Mouse (Mus musculus) liver, embryonic 11.5 days (tissue): ENCODE measurements around the gene Pdk1. TPM values are rescaled to one million over a fixed set of nuclear protein-coding genes. Genes with fewer than 3 reads are reported as not detected.

Source experiments
- ATAC-seq: fragments of 200-750 bp; cut with Nextera tagmentation; replicated peaks from 2 replicates; pipeline ENCODE4 v1.8.0; 2017; ENCODE audit warnings: moderate number of reproducible peaks, mild to moderate bottlenecking, moderate TSS enrichment, moderate library complexity; ENCODE audit not compliant: low FRiP score
- DNase-seq: peaks from one replicate; pipeline ENCODE4 v3.0.0-alpha.2; 2017; ENCODE audit warnings: low spot score
- H3K27ac ChIP-seq: fragments of 300-500 bp; sonication (generic); 2 replicates; pipeline ENCODE4 v1.5.1; 2014; ENCODE audit warnings: mild to moderate bottlenecking, low read depth, low read length, control low read depth
- H3K27me3 ChIP-seq: fragments of 300-500 bp; sonication (generic); replicated peaks from 2 replicates; pipeline ENCODE4 v1.6.1; 2014; ENCODE audit warnings: low read length, mixed read lengths; ENCODE audit not compliant: control insufficient read depth, insufficient read depth
- H3K36me3 ChIP-seq: fragments of 300-500 bp; sonication (generic); 2 replicates; pipeline ENCODE4 v1.6.1; 2014; ENCODE audit warnings: mild to moderate bottlenecking, low read length, moderate library complexity, mixed read lengths; ENCODE audit not compliant: control insufficient read depth, insufficient read depth
- H3K4me1 ChIP-seq: fragments of 300-500 bp; sonication (generic); replicated peaks from 2 replicates; pipeline ENCODE4 v1.6.1; 2014; ENCODE audit warnings: low read length, mixed read lengths; ENCODE audit not compliant: control insufficient read depth, insufficient read depth
- H3K4me2 ChIP-seq: fragments of 300-500 bp; sonication (generic); 2 replicates; pipeline ENCODE4 v1.6.1; 2014; ENCODE audit warnings: mild to moderate bottlenecking, control low read depth, moderate library complexity
- H3K4me3 ChIP-seq: fragments of 300-500 bp; sonication (generic); 2 replicates; pipeline ENCODE4 v1.5.1; 2014; ENCODE audit warnings: low read depth, low read length, control low read depth
- H3K9ac ChIP-seq: fragments of 300-500 bp; sonication (generic); 2 replicates; pipeline ENCODE4 v1.6.1; 2014; ENCODE audit warnings: low read depth, low read length, control low read depth
- H3K9me3 ChIP-seq: fragments of 300-500 bp; sonication (generic); 2 replicates; pipeline ENCODE4 v1.6.1; 2016; ENCODE audit warnings: low read length, inconsistent platforms, mixed read lengths; ENCODE audit not compliant: control insufficient read depth
- WGBS: fragments of 180-500 bp; shearing (Covaris S2); extraction: QIAGEN DNeasy Blood & Tissue Kit; methylation state at CpG from one replicate; pipeline ENCODE4 v1.1.7; 2014; 5-methylcytosine and 5-hydroxymethylcytosine counted together
- polyA plus RNA-seq: library from polyadenylated mRNA; unstranded; fragments of >200 nt; fragmentation: Nextera tagmentation; extraction: Ambion mirVana; gene quantifications from 2 replicates; pipeline ENCODE4 v1.2.1, GENCODE M21; 2014

Gene Pdk1
- polyA plus RNA-seq, 1 experiment from 2014 or later: 133 TPM

- H3K27me3 ChIP-seq: no peaks in the 10 kb centered on the region
- H3K36me3 ChIP-seq: no peaks in the 10 kb centered on the region
- no peak overlapping the region for H3K27ac ChIP-seq
- no peak for DNase-seq
- H3K9me3 ChIP-seq: no peaks in the 10 kb centered on the region
- no peak overlapping the region for H3K9ac ChIP-seq
- no peak overlapping the region for H3K4me2 ChIP-seq
- ATAC-seq: no peak
- no peaks in the 10 kb centered on the region for H3K4me1 ChIP-seq
- no peak overlapping the region for H3K4me3 ChIP-seq
- 77% methylated on average over 1 of the region's 1 CpGs for WGBS
Observed at GRCm38 (mm10) chr2:71936711-71937110, 63.7 kb downstream of the Pdk1 start.

- ATAC-seq (no peak), DNase-seq (no peak)
- Histone ChIP-seq H3K4me1 (no peaks in the 10 kb centered on the region), H3K9ac (no peak overlapping the region), H3K36me3 (no peaks in the 10 kb centered on the region), H3K27ac (no peak overlapping the region), H3K27me3 (no peaks in the 10 kb centered on the region), H3K9me3 (no peaks in the 10 kb centered on the region), H3K4me3 (no peak overlapping the region), H3K4me2 (no peak overlapping the region)
- 87% methylated on average over 3 of the region's 3 CpGs for WGBS
Observed at GRCm38 (mm10) chr2:71937649-71938308, 64.8 kb downstream of the Pdk1 start.

GRCm38 (mm10) chr2:71938716-71939393, 65.8 kb downstream of the Pdk1 start:
- Histone ChIP-seq H3K9me3 (no peaks in the 10 kb centered on the region), H3K27ac (no peak overlapping the region), H3K4me2 (no peak overlapping the region), H3K27me3 (no peaks in the 10 kb centered on the region), H3K36me3 (no peaks in the 10 kb centered on the region), H3K9ac (no peak overlapping the region), H3K4me3 (no peak overlapping the region), H3K4me1 (no peaks in the 10 kb centered on the region)
- 60% methylated on average over 6 of the region's 6 CpGs for WGBS
- ATAC-seq: no peak
- no peak for DNase-seq

- Histone ChIP-seq H3K4me3 (no peak overlapping the region), H3K27me3 (no peaks in the 10 kb centered on the region), H3K4me2 (no peak overlapping the region), H3K27ac (no peak overlapping the region), H3K36me3 (no peaks in the 10 kb centered on the region), H3K4me1 (no peaks in the 10 kb centered on the region), H3K9me3 (no peaks in the 10 kb centered on the region), H3K9ac (no peak overlapping the region)
- WGBS: 91% methylated on average over 3 of the region's 3 CpGs
- DNase-seq (no peak), ATAC-seq (no peak)
Observed at GRCm38 (mm10) chr2:71941005-71941720, 68.1 kb downstream of the Pdk1 start.

GRCm38 (mm10) chr2:71941721-71942087, 68.7 kb downstream of the Pdk1 start:
- no peak for ATAC-seq
- H3K4me3 ChIP-seq: no peak overlapping the region
- WGBS: 90% methylated on average over 5 of the region's 5 CpGs

GRCm38 (mm10) chr2:71951212-71951611, 78.2 kb downstream of the Pdk1 start:
- H3K27ac ChIP-seq: no peak overlapping the region
- ATAC-seq: no peak
- H3K9me3 ChIP-seq: no peaks in the 10 kb centered on the region
- H3K27me3 ChIP-seq: no peaks in the 10 kb centered on the region
- no peaks in the 10 kb centered on the region for H3K4me1 ChIP-seq
- H3K4me3 ChIP-seq: no peak overlapping the region
- no peak overlapping the region for H3K4me2 ChIP-seq
- H3K36me3 ChIP-seq: no peaks in the 10 kb centered on the region
- no peak overlapping the region for H3K9ac ChIP-seq
- WGBS: 81% methylated on average over 4 of the region's 4 CpGs
- DNase-seq: no peak

More at GRCm38 (mm10) chr2:71941721-71942087, 68.7 kb downstream of the Pdk1 start:
- no peaks in the 10 kb centered on the region for H3K9me3 ChIP-seq
- no peaks in the 10 kb centered on the region for H3K4me1 ChIP-seq
- no peak overlapping the region for H3K4me2 ChIP-seq
- H3K27me3 ChIP-seq: no peaks in the 10 kb centered on the region
- no peak overlapping the region for H3K27ac ChIP-seq
- no peak for DNase-seq
- H3K36me3 ChIP-seq: no peaks in the 10 kb centered on the region
- H3K9ac ChIP-seq: no peak overlapping the region

Other genes with a start within 250 kb of the Pdk1 start
- gene Itga6, start 127.6 kb upstream of the Pdk1 start, polyA plus RNA-seq: 22.3 and 24.2 TPM in 2 replicates
- 3.9 and 4.2 TPM in 2 replicates for gene Rapgef4, start 108.0 kb downstream of the Pdk1 start, polyA plus RNA-seq